Mouse (Mus musculus) forebrain, embryonic 15.5 days (tissue): ENCODE data around the gene S1pr4. TPM values are rescaled to one million over a fixed set of nuclear protein-coding genes. Genes with fewer than 3 reads are reported as not detected.

Source experiments
- ATAC-seq: fragments of 200-750 bp; cut with Nextera tagmentation; replicated peaks from 2 replicates; pipeline ENCODE4 v1.8.0; 2017; ENCODE audit warnings: mild to moderate bottlenecking, moderate TSS enrichment, moderate library complexity
- H3K27ac ChIP-seq: fragments of 300-500 bp; sonication (generic); replicated peaks from 2 replicates; pipeline ENCODE4 v1.5.1; 2015; ENCODE audit warnings: mild to moderate bottlenecking, inconsistent platforms
- H3K27me3 ChIP-seq: fragments of 300-500 bp; sonication (generic); 2 replicates; pipeline ENCODE4 v1.6.1; 2015; ENCODE audit warnings: inconsistent platforms
- H3K36me3 ChIP-seq: fragments of 300-500 bp; sonication (generic); 2 replicates; pipeline ENCODE4 v1.6.1; 2015; ENCODE audit warnings: mild to moderate bottlenecking, inconsistent platforms
- H3K4me1 ChIP-seq: fragments of 300-500 bp; sonication (generic); 2 replicates; pipeline ENCODE4 v1.6.1; 2015; ENCODE audit warnings: inconsistent platforms
- H3K4me2 ChIP-seq: fragments of 300-500 bp; sonication (generic); replicated peaks from 2 replicates; pipeline ENCODE4 v1.6.1; 2015; ENCODE audit warnings: mild to moderate bottlenecking, inconsistent platforms
- H3K4me3 ChIP-seq: fragments of 300-500 bp; sonication (generic); 2 replicates; pipeline ENCODE4 v1.5.1; 2015; ENCODE audit warnings: mild to moderate bottlenecking, inconsistent platforms
- H3K9ac ChIP-seq: fragments of 300-500 bp; sonication (generic); replicated peaks from 2 replicates; pipeline ENCODE4 v1.6.1; 2015; ENCODE audit warnings: mild to moderate bottlenecking, inconsistent platforms
- H3K9me3 ChIP-seq: fragments of 300-500 bp; sonication (generic); 2 replicates; pipeline ENCODE4 v1.6.1; 2016; ENCODE audit warnings: inconsistent platforms
- WGBS: fragments of 180-500 bp; shearing (Covaris S2); methylation state at CpG from one replicate; pipeline ENCODE4 v1.1.7; 2015; ENCODE audit warnings: mixed read lengths; 5-methylcytosine and 5-hydroxymethylcytosine counted together
- polyA plus RNA-seq: library from polyadenylated mRNA; unstranded; fragments of >200 nt; fragmentation: Nextera tagmentation; extraction: Ambion mirVana; gene quantifications from 2 replicates; pipeline ENCODE4 v1.2.1, GENCODE M21; 2015

S1pr4 gene
- polyA plus RNA-seq, 1 experiment from 2014 or later, result 0.73 TPM

GRCm38 (mm10) chr10:81467670-81468235, 32.2 kb downstream of the S1pr4 start:
- no peak for ATAC-seq
- Histone ChIP-seq H3K27me3 (peaks cover 13% of the 10 kb centered on the region; the same call in 1 of the 2 replicates), H3K9ac (no peak overlapping the region), H3K4me2 (no peak overlapping the region), H3K9me3 (no peaks in the 10 kb centered on the region), H3K27ac (no peak overlapping the region), H3K4me3 (no peak overlapping the region), H3K36me3 (peaks cover 14% of the 10 kb centered on the region; the same call in 1 of the 2 replicates), H3K4me1 (peaks cover 36% of the 10 kb centered on the region)
- 89% methylated on average over 16 of the region's 16 CpGs for WGBS

- Histone ChIP-seq H3K36me3 (peaks cover 14% of the 10 kb centered on the region; the same call in 1 of the 2 replicates), H3K4me3 (no peak overlapping the region), H3K27me3 (peaks cover 22% of the 10 kb centered on the region), H3K27ac (no peak overlapping the region), H3K9ac (no peak overlapping the region), H3K4me1 (peaks cover 27% of the 10 kb centered on the region), H3K4me2 (no peak overlapping the region), H3K9me3 (no peaks in the 10 kb centered on the region)
- 76% methylated on average over 14 of the region's 14 CpGs for WGBS
- no peak for ATAC-seq
Measured at GRCm38 (mm10) chr10:81466881-81467280, 33.1 kb downstream of the S1pr4 start.

DNA sequence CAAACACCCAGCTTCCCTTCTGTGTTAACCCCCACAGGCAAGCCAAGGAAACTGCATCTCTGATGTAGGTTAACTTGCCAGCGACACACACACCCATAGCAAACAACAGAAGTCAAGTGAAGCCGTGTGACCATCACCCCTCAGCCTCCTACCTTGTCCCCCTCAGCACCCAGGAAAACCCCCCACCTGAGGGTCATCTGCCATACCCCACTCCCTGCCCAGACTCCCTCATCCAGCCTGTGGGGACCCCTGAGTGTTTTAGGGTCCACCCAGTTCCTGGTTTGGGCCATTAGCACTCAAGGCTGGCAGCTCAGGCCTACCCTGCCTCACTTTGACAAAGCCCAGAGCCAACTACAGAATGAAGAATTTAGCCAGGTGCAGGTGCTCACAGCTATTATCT, 33.9 kb downstream of the S1pr4 start:
- peaks cover 21% of the 10 kb centered on the region for H3K4me1 ChIP-seq
- no peak overlapping the region for H3K4me3 ChIP-seq
- H3K9ac ChIP-seq, result no peak overlapping the region
- H3K36me3 ChIP-seq, result peaks cover 14% of the 10 kb centered on the region; the same call in 1 of the 2 replicates
- peaks cover 27% of the 10 kb centered on the region for H3K27me3 ChIP-seq
- no peak for ATAC-seq
- H3K27ac ChIP-seq, result no peak overlapping the region
- no peaks in the 10 kb centered on the region for H3K9me3 ChIP-seq
- no peak overlapping the region for H3K4me2 ChIP-seq
- 79% methylated on average over 2 of the region's 2 CpGs for WGBS

GRCm38 (mm10) chr10:81465265-81465645, 34.7 kb downstream of the S1pr4 start:
- no peak for ATAC-seq
- H3K4me3 ChIP-seq, result no peak overlapping the region
- WGBS, result 7% methylated on average over 5 of the region's 5 CpGs
- H3K4me1 ChIP-seq, result peaks cover 13% of the 10 kb centered on the region
- H3K27ac ChIP-seq, result no peak overlapping the region
- H3K4me2 ChIP-seq, result no peak overlapping the region
- no peak overlapping the region for H3K9ac ChIP-seq
- H3K36me3 ChIP-seq, result peaks cover 14% of the 10 kb centered on the region; the same call in 1 of the 2 replicates
- H3K27me3 ChIP-seq, result peaks cover 35% of the 10 kb centered on the region
- H3K9me3 ChIP-seq, result no peaks in the 10 kb centered on the region

GRCm38 (mm10) chr10:81464405-81465264, 35.3 kb downstream of the S1pr4 start:
- Histone ChIP-seq H3K36me3 (peaks cover 14% of the 10 kb centered on the region; the same call in 1 of the 2 replicates), H3K4me2 (peak overlapping the region; percentile 48), H3K27me3 (peaks cover 37% of the 10 kb centered on the region), H3K27ac (no peak overlapping the region), H3K9me3 (no peaks in the 10 kb centered on the region), H3K9ac (no peak overlapping the region), H3K4me3 (peak overlapping the region; percentile 35), H3K4me1 (peaks cover 13% of the 10 kb centered on the region)
- WGBS, result 3% methylated on average over 33 of the region's 33 CpGs
- ATAC-seq, result peak; percentile 70

DNA sequence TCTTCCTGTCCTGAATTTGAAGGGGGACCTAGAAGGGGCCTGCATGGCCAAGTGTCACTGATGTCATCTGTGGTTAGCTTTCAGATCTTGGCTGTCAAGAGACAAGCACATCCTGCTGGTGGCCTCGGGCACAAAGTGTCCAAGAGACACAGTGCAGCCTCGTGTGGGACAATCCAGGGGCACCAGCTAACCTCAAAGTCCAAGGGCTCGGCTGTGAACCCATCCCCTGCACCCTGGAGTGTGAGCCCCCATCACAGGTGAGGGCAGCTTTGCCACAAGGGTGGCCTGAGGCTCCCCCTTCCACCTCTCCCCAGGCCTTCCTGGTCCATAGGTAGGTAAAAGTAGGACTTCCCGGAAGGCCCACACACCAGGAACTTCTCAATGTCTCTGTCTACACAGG, 36.4 kb downstream of the S1pr4 start:
- Histone ChIP-seq H3K4me1 (peaks cover 13% of the 10 kb centered on the region), H3K27me3 (peaks cover 37% of the 10 kb centered on the region), H3K4me3 (no peak overlapping the region), H3K4me2 (no peak overlapping the region), H3K27ac (no peak overlapping the region), H3K9ac (no peak overlapping the region), H3K9me3 (no peaks in the 10 kb centered on the region), H3K36me3 (peaks cover 14% of the 10 kb centered on the region; the same call in 1 of the 2 replicates)
- WGBS, result 68% methylated on average over 4 of the region's 4 CpGs
- no peak for ATAC-seq

DNA sequence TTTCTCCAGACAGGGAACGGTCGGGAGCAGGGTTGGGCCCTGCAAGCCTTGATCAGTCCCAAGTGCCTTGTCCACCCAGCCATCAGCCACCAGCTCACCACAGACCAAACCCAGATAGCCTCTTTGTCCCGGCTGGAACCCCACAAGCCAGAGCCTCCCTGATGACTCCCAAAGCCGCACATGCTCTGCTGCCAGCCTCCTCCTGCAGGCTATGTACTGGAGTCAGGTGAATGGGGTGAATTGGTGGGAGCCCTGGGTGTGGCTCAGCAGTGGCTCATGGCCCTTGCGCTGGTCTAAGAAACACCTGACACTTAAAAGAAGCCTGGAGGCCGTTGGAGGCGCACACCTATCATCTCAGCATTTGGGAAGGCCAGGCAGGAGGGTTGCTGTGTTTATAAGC, 37.0 kb downstream of the S1pr4 start:
- H3K4me3 ChIP-seq, result no peak overlapping the region
- H3K4me1 ChIP-seq, result peaks cover 13% of the 10 kb centered on the region
- no peak overlapping the region for H3K27ac ChIP-seq
- WGBS, result 74% methylated on average over 7 of the region's 7 CpGs
- peaks cover 37% of the 10 kb centered on the region for H3K27me3 ChIP-seq
- H3K4me2 ChIP-seq, result no peak overlapping the region
- H3K9me3 ChIP-seq, result no peaks in the 10 kb centered on the region
- no peak for ATAC-seq
- no peak overlapping the region for H3K9ac ChIP-seq
- H3K36me3 ChIP-seq, result peaks cover 10% of the 10 kb centered on the region; the same call in 1 of the 2 replicates

DNA sequence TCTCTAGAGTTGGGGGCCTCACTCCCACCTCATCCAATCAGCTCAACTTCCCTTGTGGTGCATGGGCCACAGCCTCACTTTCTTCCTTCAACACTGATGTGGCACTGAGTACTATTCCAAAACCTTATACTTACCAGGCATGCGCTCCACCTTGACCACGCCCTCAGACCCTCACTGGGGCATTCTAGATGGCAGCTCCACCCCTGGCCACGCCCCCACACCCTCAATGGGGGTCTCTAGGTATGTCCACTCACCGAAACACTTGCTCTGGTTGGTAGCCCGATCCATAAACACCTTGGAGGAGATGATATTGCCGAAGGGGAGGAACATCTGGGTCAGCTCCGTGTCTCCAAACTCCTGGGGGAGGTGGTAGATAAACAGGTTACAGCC, 37.5 kb downstream of the S1pr4 start:
- H3K27ac ChIP-seq, result no peak overlapping the region
- H3K4me3 ChIP-seq, result no peak overlapping the region
- 39% methylated on average over 7 of the region's 7 CpGs for WGBS
- peaks cover 37% of the 10 kb centered on the region for H3K27me3 ChIP-seq
- H3K36me3 ChIP-seq, result peaks cover 4% of the 10 kb centered on the region; the same call in 1 of the 2 replicates
- no peaks in the 10 kb centered on the region for H3K9me3 ChIP-seq
- H3K4me2 ChIP-seq, result no peak overlapping the region
- ATAC-seq, result no peak
- peaks cover 13% of the 10 kb centered on the region for H3K4me1 ChIP-seq
- no peak overlapping the region for H3K9ac ChIP-seq

GRCm38 (mm10) chr10:81461673-81462414, 38.1 kb downstream of the S1pr4 start:
- Histone ChIP-seq H3K36me3 (peaks cover 3% of the 10 kb centered on the region; the same call in 1 of the 2 replicates), H3K27me3 (peaks cover 41% of the 10 kb centered on the region), H3K9ac (no peak overlapping the region), H3K27ac (no peak overlapping the region), H3K4me3 (no peak overlapping the region), H3K4me1 (peaks cover 13% of the 10 kb centered on the region), H3K4me2 (no peak overlapping the region), H3K9me3 (no peaks in the 10 kb centered on the region)
- 9% methylated on average over 16 of the region's 16 CpGs for WGBS
- no peak for ATAC-seq

DNA sequence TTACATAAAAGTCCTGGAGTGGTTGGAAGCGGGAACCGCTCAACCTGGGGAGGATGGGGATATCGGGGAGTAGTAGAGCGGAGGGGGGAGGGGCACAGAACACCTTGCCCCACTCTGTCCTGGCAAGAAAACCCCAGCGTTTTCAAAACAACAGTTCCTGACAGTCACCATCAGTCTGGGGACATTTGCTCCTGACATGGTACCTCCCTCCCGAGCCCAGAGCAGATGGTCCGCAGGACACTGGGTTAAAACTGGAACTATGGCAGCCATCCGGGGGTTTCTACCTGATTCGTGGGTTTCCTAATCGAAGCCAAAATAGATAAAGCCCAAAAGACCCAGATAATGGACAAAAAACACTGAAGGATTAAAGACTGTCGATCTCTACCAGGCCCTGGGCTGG, 39.0 kb downstream of the S1pr4 start:
- Histone ChIP-seq H3K9ac (no peak overlapping the region), H3K27ac (no peak overlapping the region), H3K27me3 (peaks cover 48% of the 10 kb centered on the region), H3K4me1 (peaks cover 13% of the 10 kb centered on the region), H3K4me3 (no peak overlapping the region), H3K36me3 (no peaks in the 10 kb centered on the region; the same call in 1 of the 2 replicates), H3K4me2 (no peak overlapping the region), H3K9me3 (no peaks in the 10 kb centered on the region)
- no peak for ATAC-seq
- WGBS, result 48% methylated on average over 11 of the region's 11 CpGs

- H3K27ac ChIP-seq, result no peak overlapping the region
- WGBS, result 21% methylated on average over 20 of the region's 20 CpGs
- H3K9ac ChIP-seq, result no peak overlapping the region
- H3K9me3 ChIP-seq, result no peaks in the 10 kb centered on the region
- peaks cover 13% of the 10 kb centered on the region for H3K4me1 ChIP-seq
- H3K36me3 ChIP-seq, result no peaks in the 10 kb centered on the region; the same call in 1 of the 2 replicates
- peaks cover 48% of the 10 kb centered on the region for H3K27me3 ChIP-seq
- no peak overlapping the region for H3K4me2 ChIP-seq
- no peak overlapping the region for H3K4me3 ChIP-seq
- no peak for ATAC-seq
Measured at GRCm38 (mm10) chr10:81460471-81460870, 39.5 kb downstream of the S1pr4 start.

GRCm38 (mm10) chr10:81459399-81459798, 40.5 kb downstream of the S1pr4 start:
- H3K4me1 ChIP-seq, result peaks cover 5% of the 10 kb centered on the region
- H3K36me3 ChIP-seq, result no peaks in the 10 kb centered on the region; the same call in 1 of the 2 replicates
- no peak overlapping the region for H3K27ac ChIP-seq
- no peak overlapping the region for H3K9ac ChIP-seq
- H3K27me3 ChIP-seq, result peaks cover 59% of the 10 kb centered on the region
- no peak for ATAC-seq
- H3K4me2 ChIP-seq, result no peak overlapping the region
- 66% methylated on average over 21 of the region's 21 CpGs for WGBS
- H3K4me3 ChIP-seq, result no peak overlapping the region
- H3K9me3 ChIP-seq, result no peaks in the 10 kb centered on the region
